Mouse (Mus musculus) liver, embryonic 16.5 days (tissue): ENCODE measurements around the gene Cdr2. TPM values are rescaled to one million over a fixed set of nuclear protein-coding genes. Genes with fewer than 3 reads are reported as not detected.
"Not testable (repeated sequence)": the region's sequence is repeated elsewhere in the genome, so short reads cannot be mapped to it uniquely, and the experiment has no call there.

ENCODE experiments used
- ATAC-seq: fragments of 200-750 bp; cut with Nextera tagmentation; 2 replicates; pipeline ENCODE4 v1.8.0; 2017; ENCODE audit warnings: low read depth, mild to moderate bottlenecking, moderate number of reproducible peaks, moderate library complexity
- H3K27ac ChIP-seq: fragments of 300-500 bp; sonication (generic); 2 replicates; pipeline ENCODE4 v1.5.1; 2014; ENCODE audit warnings: mild to moderate bottlenecking, low read length
- H3K27me3 ChIP-seq: fragments of 300-500 bp; sonication (generic); 2 replicates; pipeline ENCODE4 v1.6.1; 2014; ENCODE audit warnings: low read depth, low read length, mixed read lengths; ENCODE audit not compliant: control insufficient read depth, insufficient read depth
- H3K36me3 ChIP-seq: fragments of 300-500 bp; sonication (generic); 2 replicates; pipeline ENCODE4 v1.6.1; 2014; ENCODE audit warnings: mild to moderate bottlenecking; ENCODE audit not compliant: control insufficient read depth, insufficient read depth
- H3K4me1 ChIP-seq: fragments of 300-500 bp; sonication (generic); 2 replicates; pipeline ENCODE4 v1.6.1; 2014; ENCODE audit warnings: low read depth, low read length, mixed read lengths; ENCODE audit not compliant: control insufficient read depth
- H3K4me2 ChIP-seq: fragments of 300-500 bp; sonication (generic); 2 replicates; pipeline ENCODE4 v1.6.1; 2014; ENCODE audit warnings: low read depth, low read length, mixed read lengths
- H3K4me3 ChIP-seq: fragments of 300-500 bp; sonication (generic); 2 replicates; pipeline ENCODE4 v1.5.1; 2014; ENCODE audit warnings: low read depth, mild to moderate bottlenecking, low read length
- H3K9ac ChIP-seq: fragments of 300-500 bp; sonication (generic); 2 replicates; pipeline ENCODE4 v1.6.1; 2014; ENCODE audit warnings: low read depth, low read length
- H3K9me3 ChIP-seq: fragments of 300-500 bp; sonication (generic); replicated peaks from 2 replicates; pipeline ENCODE4 v1.6.1; 2016; ENCODE audit warnings: low read length; ENCODE audit not compliant: control insufficient read depth
- WGBS: fragments of 180-500 bp; shearing (Covaris S2); extraction: QIAGEN DNeasy Blood & Tissue Kit; methylation state at CpG from one replicate; pipeline ENCODE4 v1.1.7; 2014; ENCODE audit not compliant: insufficient replicate concordance; 5-methylcytosine and 5-hydroxymethylcytosine counted together
- polyA plus RNA-seq: library from polyadenylated mRNA; unstranded; fragments of >200 nt; fragmentation: Nextera tagmentation; extraction: Ambion mirVana; gene quantifications from 2 replicates; pipeline ENCODE4 v1.2.1, GENCODE M21; 2015

The Cdr2 gene
- polyA plus RNA-seq: 47.9 and 51.5 TPM in 2 replicates

DNA sequence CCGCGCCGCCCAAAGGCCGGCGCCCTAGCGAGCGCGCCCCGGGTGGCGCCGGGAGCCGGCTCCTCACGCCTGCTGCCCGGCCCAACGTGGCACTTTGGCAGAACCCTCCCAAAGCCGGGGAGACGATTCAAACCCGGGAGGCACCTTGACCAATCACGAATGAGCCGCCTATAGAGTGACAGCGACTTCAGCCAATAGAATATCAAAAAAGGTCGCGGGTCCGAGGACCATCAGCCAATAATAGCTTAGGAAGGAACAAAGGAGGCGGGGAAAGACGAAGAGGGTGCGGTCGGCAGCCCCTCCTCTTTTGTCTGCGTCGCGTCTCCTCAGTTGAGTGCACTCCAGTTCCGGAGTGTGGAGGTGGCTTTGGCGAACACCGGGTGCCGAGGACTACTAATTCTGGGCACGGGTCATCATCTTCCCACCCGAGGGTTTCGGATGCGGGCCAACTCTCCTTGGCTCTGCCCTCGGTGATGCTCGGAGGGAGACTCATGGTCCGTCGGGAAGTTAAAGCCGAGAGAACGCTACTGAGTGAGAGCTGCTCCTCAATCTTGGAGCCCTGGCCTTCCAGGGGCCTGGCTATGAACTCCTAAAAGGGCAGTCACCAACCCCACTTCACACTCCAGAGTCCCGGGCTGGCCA, at the start of gene Cdr2, which contains the start of gene Mfsd13b:
Cdr2 (minus strand) TSS at position 113 of the 642 bp plus-strand sequence.
Mfsd13b (plus strand) TSS at position 310 of the 642 bp plus-strand sequence.
- Histone ChIP-seq H3K4me2 (peak within 1 kb of the TSS; percentile 85), H3K27me3 (peaks cover 2% of the 10 kb centered on the region; the same call in 1 of the 2 replicates), H3K4me1 (peaks cover 21% of the 10 kb centered on the region), H3K27ac (peak within 1 kb of the TSS; percentile 95), H3K36me3 (no peaks in the 10 kb centered on the region), H3K9me3 (no peaks in the 10 kb centered on the region), H3K4me3 (peak within 1 kb of the TSS; percentile 88), H3K9ac (peak within 1 kb of the TSS; percentile 97)
- WGBS: under 1% methylated on average over 46 of the region's 46 CpGs
- ATAC-seq: peak; percentile 87

DNA sequence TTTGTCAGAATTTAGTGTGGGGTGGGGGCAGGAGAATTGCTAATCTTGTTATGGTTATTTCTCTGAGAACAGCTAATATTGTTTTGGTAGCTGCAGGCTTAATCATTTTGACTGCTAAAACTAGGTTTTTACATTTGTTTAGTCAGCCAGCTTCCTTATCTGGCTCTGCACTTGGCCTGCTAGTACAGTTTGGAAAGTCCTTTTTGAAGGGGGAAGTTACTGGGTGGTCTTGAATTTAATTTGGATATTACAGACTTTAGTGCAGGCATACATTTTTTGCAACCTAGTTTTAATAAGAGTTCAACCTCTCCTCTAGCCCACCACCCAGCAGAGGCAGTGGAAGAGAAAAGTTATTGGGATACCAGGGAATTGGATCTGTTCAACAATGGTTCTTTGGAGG, 47.8 kb upstream of the Cdr2 start:
- H3K27me3 ChIP-seq, H3K9me3 ChIP-seq, ATAC-seq, H3K4me3 ChIP-seq, H3K4me2 ChIP-seq, H3K27ac ChIP-seq, H3K36me3 ChIP-seq, H3K4me1 ChIP-seq, H3K9ac ChIP-seq: not testable (repeated sequence)

DNA sequence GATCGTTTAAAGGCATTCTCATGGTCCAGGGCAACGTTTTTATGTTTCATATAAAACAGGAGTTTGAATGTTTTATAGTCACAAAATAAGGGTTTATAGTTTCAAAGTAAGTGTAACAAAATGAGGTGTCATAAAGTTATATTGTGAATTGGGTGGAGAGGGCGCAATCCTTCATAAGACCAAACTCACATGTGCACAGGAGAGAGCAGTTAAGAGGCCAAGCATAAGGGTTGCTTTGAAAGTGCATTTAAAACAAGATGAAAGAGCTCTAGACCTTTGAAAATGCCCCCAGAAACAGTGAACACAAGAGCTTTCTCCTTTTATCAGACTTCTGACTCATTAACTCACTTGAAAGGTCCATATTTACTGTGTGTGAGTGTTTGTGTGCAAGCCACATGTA, 44.2 kb upstream of the Cdr2 start:
- no peaks in the 10 kb centered on the region for H3K9me3 ChIP-seq
- no peak overlapping the region for H3K27ac ChIP-seq
- H3K27me3 ChIP-seq: peaks cover 1% of the 10 kb centered on the region; the same call in 1 of the 2 replicates
- H3K4me2 ChIP-seq: no peak overlapping the region
- no peak overlapping the region for H3K4me3 ChIP-seq
- peaks cover 4% of the 10 kb centered on the region for H3K4me1 ChIP-seq
- 48% methylated on average over 3 of the region's 3 CpGs for WGBS
- no peaks in the 10 kb centered on the region for H3K36me3 ChIP-seq
- no peak for ATAC-seq
- H3K9ac ChIP-seq: no peak overlapping the region

DNA sequence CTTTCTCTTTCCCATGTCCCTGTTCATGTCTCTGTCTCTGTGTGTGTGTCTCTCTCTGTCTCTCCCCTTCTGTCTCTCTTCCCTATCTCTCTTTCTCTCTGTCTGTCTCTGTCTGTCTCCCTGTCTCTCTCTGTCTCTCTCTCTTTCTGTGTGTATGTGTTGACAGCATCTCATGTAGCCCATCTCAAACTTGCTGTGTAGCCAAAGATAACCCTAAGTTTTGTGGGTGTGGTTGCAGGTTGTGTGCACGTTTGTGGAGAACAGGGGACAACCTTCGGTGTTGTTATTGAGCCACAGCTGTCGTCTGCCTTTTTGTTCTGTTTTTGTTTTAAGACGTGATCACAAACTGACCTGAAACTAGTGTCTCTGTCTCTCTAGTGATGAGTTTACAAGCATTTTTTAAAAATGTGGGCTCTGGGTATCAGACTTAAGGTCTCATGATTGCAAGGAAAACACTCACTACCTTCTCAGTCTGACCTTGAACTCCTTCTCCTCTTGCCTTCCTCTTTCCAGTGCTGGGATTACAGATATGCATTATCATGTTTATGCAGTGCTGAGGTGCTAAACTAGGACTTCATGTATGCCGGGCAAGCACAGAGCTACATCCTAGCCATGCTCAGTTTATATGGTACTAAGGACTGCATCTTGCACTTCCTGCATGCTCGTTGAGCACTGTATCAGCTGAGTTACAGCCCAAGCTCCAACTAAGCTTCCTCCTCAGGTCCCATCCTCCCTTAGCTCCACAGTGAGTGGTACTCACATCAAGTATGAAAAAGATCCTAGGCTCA, 43.3 kb upstream of the Cdr2 start:
- H3K9ac ChIP-seq: no peak overlapping the region
- ATAC-seq: peak; percentile 75
- H3K4me3 ChIP-seq: no peak overlapping the region
- no peaks in the 10 kb centered on the region for H3K36me3 ChIP-seq
- no peak overlapping the region for H3K4me2 ChIP-seq
- 37% methylated on average over 6 of the region's 6 CpGs for WGBS
- no peaks in the 10 kb centered on the region for H3K27me3 ChIP-seq
- peaks cover 4% of the 10 kb centered on the region for H3K4me1 ChIP-seq
- H3K9me3 ChIP-seq: no peaks in the 10 kb centered on the region
- peak overlapping the region; percentile 30; the same call in 1 of the 2 replicates for H3K27ac ChIP-seq

DNA sequence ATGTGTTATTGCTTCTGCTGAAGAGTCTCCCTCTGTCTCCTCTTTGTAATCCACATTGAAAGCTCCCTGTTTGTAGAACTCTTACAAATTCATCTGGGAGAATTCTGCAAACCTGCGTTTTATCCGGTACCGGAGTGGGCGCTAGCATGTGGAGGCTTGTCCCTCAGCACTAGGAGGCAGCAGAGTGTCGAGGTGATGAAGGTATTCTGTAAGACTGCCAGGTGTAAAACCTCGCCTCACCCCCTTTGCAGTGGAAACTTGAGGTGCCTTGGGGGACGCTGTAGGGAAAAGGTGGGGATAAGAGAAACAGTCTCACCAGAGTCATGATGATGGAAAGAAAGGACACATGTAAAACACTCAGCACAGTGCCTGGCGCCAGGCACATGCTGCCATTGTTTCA, 38.2 kb upstream of the Cdr2 start:
- 34% methylated on average over 8 of the region's 8 CpGs for WGBS
- H3K4me2 ChIP-seq: no peak overlapping the region

DNA sequence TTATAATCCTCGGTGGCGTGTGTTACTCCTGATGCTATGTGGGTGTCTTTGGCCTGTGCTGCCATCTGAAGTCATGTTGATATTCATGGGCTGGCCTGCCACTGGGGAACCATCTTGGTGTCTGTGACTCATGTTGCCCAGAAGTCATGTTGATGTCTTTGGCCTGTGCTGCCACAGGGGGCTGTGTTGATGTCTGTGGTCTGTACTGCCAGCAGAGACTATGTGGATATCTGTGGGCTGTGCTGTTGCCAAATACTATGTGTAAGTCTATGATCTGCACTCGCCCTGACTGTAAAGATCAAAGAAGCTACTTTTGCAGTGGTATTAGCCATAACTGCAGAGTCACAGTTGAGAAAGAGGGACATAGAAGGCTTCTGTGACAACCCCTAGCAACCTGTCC, 36.7 kb upstream of the Cdr2 start:
- no peak for ATAC-seq
- no peak overlapping the region for H3K27ac ChIP-seq
- no peaks in the 10 kb centered on the region for H3K27me3 ChIP-seq
- no peaks in the 10 kb centered on the region for H3K36me3 ChIP-seq
- H3K4me2 ChIP-seq: no peak overlapping the region
- H3K9me3 ChIP-seq: no peaks in the 10 kb centered on the region
- no peak overlapping the region for H3K4me3 ChIP-seq
- no peak overlapping the region for H3K9ac ChIP-seq
- no peaks in the 10 kb centered on the region for H3K4me1 ChIP-seq
- WGBS: 49% methylated on average over 3 of the region's 3 CpGs

More for the DNA sequence above, 38.2 kb upstream of the Cdr2 start:
- Histone ChIP-seq H3K4me1 (no peaks in the 10 kb centered on the region), H3K27me3 (no peaks in the 10 kb centered on the region), H3K4me3 (no peak overlapping the region), H3K27ac (no peak overlapping the region), H3K9me3 (no peaks in the 10 kb centered on the region), H3K36me3 (no peaks in the 10 kb centered on the region), H3K9ac (no peak overlapping the region)
- no peak for ATAC-seq

DNA sequence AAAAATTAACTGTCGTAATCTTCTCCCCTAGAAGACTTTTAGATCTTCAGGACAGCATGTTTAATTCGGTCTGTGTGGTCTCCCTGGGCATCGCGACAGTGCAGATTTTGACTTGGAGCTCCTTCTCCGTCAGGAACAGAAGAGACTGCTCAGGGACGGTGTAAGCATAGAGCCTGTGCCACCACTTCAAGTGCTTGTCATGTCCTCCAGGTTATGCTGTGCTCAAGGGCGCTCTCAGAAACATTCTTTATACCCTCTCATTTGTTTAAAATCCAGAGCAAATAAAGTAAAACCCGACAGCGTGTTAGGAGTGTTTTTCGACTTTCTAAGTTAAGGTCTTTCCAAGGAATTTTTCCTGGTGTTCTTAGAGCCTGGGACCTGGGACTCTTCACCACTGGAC, 32.4 kb upstream of the Cdr2 start:
- Histone ChIP-seq H3K9me3 (no peaks in the 10 kb centered on the region), H3K4me3 (no peak overlapping the region), H3K4me1 (no peaks in the 10 kb centered on the region), H3K27me3 (no peaks in the 10 kb centered on the region), H3K27ac (no peak overlapping the region), H3K36me3 (no peaks in the 10 kb centered on the region), H3K9ac (no peak overlapping the region), H3K4me2 (no peak overlapping the region)
- 73% methylated on average over 10 of the region's 10 CpGs for WGBS
- ATAC-seq: no peak

DNA sequence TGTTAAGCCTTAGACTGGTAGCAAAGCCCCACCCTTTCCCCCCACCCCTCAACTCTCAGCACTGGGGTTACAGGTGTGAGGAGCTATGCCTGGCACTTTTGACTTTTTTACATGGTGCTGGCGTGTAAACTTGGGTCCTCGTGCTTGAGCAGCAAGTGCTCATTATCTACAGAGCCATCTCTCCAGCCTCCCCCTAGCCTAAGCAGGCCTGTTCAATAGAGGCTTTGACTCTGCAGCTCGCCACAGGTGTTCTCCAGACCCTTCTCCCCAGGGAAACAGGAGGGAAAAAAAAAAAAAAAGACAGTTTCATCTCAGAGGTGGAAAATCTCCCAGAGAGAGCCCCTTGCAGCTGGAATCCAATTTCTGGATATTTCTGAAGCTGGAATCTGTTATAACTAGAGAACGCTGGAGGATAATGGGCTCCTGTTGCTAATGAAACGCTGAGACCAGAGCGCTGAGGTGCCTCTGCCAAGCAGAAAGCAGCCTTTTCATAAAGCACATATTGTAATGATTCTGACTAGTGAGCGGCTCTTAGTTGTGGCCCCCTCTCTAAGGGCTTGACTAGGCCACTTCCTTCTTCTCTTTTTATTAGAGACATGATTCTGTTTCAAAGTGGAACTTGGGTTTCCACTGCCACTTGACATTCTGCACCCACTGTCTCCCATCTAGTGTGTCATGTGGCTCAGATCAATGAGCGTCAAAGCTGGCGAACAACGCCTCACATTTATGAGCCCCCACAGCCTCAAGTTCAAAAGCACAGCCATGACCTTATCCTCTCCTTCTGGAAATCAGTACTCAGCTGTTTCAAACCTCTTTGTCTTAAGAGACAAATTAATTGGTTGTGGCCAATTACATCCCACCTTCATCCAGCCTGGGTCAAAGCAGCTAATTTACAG, 29.9 kb upstream of the Cdr2 start:
- no peak overlapping the region for H3K4me3 ChIP-seq
- no peak overlapping the region for H3K9ac ChIP-seq
- no peak for ATAC-seq
- WGBS: 66% methylated on average over 10 of the region's 10 CpGs
- H3K27ac ChIP-seq: no peak overlapping the region
- H3K4me2 ChIP-seq: no peak overlapping the region
- no peaks in the 10 kb centered on the region for H3K36me3 ChIP-seq
- H3K27me3 ChIP-seq: no peaks in the 10 kb centered on the region
- no peaks in the 10 kb centered on the region for H3K4me1 ChIP-seq
- H3K9me3 ChIP-seq: no peaks in the 10 kb centered on the region
